Mouse (Mus musculus) E14TG2a.4 (cell line): ENCODE data around the gene Clint1.

ENCODE experiments used
- CTCF ChIP-seq: conservative IDR thresholded peaks from 2 replicates; pipeline ENCODE4 v1.5.1; 2014; ENCODE audit warnings: low read length
- NANOG ChIP-seq: IDR thresholded peaks from 2 replicates; pipeline ENCODE4 v1.6.1; 2014; ENCODE audit warnings: borderline replicate concordance, low read length, mixed read lengths
- POU5F1 ChIP-seq: IDR thresholded peaks from 2 replicates; pipeline ENCODE4 v1.6.1; 2014; ENCODE audit warnings: low read length, borderline replicate concordance

GRCm38 (mm10) chr11:45938917-45939316 is 87.1 kb downstream of the Clint1 start:
- TF ChIP-seq CTCF (no peak), NANOG (no peak), POU5F1 (no peak)
